Mouse (Mus musculus): ENCODE results near the gene Cep131.

DNA sequence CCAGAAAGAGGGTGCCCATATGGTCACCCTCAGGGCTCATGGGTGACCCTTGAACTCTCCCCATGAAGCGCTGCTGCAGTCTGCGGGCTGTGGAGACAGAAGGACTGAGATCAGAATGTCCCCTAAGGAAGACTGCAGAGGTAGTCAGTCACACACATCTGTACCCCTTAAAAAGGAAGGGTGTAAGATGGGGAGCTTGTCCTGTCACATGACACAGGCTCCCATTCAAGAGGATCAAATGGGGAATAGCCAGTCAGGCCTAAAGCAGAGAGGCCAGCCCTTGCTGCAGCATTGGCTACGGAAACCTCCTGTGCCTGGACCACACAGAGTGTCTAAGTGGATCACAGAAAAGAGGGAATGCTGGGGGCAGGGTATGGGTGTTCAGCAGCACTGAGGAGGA lies 53.2 kb downstream of the Cep131 start:
- TF ChIP-seq ELF1 (IDR thresholded peaks at IDR 0.05; ENCODE audit: low read depth, low read length) (no peak), MAX (IDR thresholded peaks at IDR 0.05; ENCODE audit: low read length) (no peak), USF1 (IDR thresholded peaks at IDR 0.05; ENCODE audit: low read depth, low read length) (no peak), JUND (conservative IDR thresholded peaks at IDR 0.05; ENCODE audit: low read depth, low read length) (no peak), POLR2A (IDR thresholded peaks at IDR 0.05; ENCODE audit: low read depth, low read length) (no peak), MEF2A (IDR thresholded peaks at IDR 0.05; ENCODE audit: borderline replicate concordance, low read depth, low read length) (no peak), SMC3 (IDR thresholded peaks at IDR 0.05; ENCODE audit: low read depth, low read length) (no peak), CTCF (conservative IDR thresholded peaks at IDR 0.05 in 1 of 2, IDR thresholded peaks at IDR 0.05 in 1 of 2; ENCODE audit: low read depth in 2 of 2, low read length in 2 of 2) (no peak), ZC3H11A (IDR thresholded peaks at IDR 0.05; ENCODE audit: low read depth, low read length) (no peak), MAZ (IDR thresholded peaks at IDR 0.05; ENCODE audit: low read depth, low read length) (no peak), EP300 (IDR thresholded peaks at IDR 0.05; ENCODE audit: low read length) (no peak), CHD2 (IDR thresholded peaks at IDR 0.05; ENCODE audit: low read length) (no peak), MYC (IDR thresholded peaks at IDR 0.05; ENCODE audit: low read depth, low read length) (no peak)

Data from CH12.LX (cell line).